Comparison of ENCODE assay signal across 9 mouse cellular contexts in the genomic region with DNA sequence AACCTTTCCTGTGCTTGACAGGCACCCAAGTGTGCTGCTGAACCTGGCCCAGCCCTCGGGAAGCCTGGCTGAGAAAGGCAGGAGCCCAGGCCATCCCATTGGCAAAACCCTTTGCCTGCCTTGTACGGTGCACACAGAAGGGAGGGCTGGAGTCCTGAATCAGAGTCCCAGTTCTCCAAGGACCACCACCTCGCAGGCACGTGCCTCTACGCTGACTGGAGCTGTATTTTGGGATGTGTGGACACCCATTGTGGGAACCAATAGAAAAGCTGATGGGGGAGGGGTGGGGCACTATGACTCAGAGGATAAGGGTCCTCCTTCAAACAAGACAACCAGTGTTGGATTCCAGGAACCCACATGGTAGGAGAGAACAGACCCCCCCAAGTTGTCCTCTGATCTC.
DNase-seq lines count a peak whose midpoint lies in the region; ATAC-seq and TF ChIP-seq lines count a peak whose summit lies in the region.
"Had no signal": no experiment of that assay in that cellular context is flagged by ENCODE, and none has a peak within 500 bp of the region (broad histone marks: within the 10 kb centered on the region; RNA-seq: fewer than 3 reads in every experiment).

No protein-coding gene starts in this region.

- no peaks in the 10 kb centered on the region for H3K27me3 ChIP-seq in embryonic facial prominence, embryonic 12.5 days
- H3K27me3 ChIP-seq in limb, embryonic 13.5 days: no peaks in the 10 kb centered on the region
- peaks cover 51% of the 10 kb centered on the region for H3K27me3 ChIP-seq in liver, embryonic 12.5 days (replicated peaks)
- H3K27me3 ChIP-seq: hindbrain, embryonic 15.5 days had no signal

- no peak overlapping the region for H3K4me2 ChIP-seq in embryonic facial prominence, embryonic 12.5 days (replicated peaks)
- H3K4me2 ChIP-seq in limb, embryonic 13.5 days (replicated peaks): no peak overlapping the region
- H3K4me2 ChIP-seq in liver, embryonic 12.5 days: no peak overlapping the region
- H3K4me2 ChIP-seq: hindbrain, embryonic 15.5 days had no signal

- peak overlapping the region; percentile 44; the same call in 1 of the 2 replicates for H3K27ac ChIP-seq in left cerebral cortex, adult 2 months
- H3K27ac ChIP-seq in embryonic facial prominence, embryonic 12.5 days: peak overlapping the region; percentile 100; the same call in 1 of the 2 replicates
- H3K27ac ChIP-seq in limb, embryonic 13.5 days: 0 out of 2 replicates have a peak overlapping the region, but pooled peaks have one; percentile 16
- no peak overlapping the region for H3K27ac ChIP-seq in liver, embryonic 12.5 days

- peaks cover 37% of the 10 kb centered on the region for H3K4me1 ChIP-seq in embryonic facial prominence, embryonic 12.5 days
- peaks cover 47% of the 10 kb centered on the region for H3K4me1 ChIP-seq in limb, embryonic 13.5 days
- peaks cover 28% of the 10 kb centered on the region for H3K4me1 ChIP-seq in liver, embryonic 12.5 days

- no peaks in the 10 kb centered on the region for H3K9me3 ChIP-seq in embryonic facial prominence, embryonic 12.5 days
- H3K9me3 ChIP-seq in limb, embryonic 13.5 days: no peaks in the 10 kb centered on the region
- H3K9me3 ChIP-seq in liver, embryonic 12.5 days (replicated peaks): no peaks in the 10 kb centered on the region
- H3K9me3 ChIP-seq: hindbrain, embryonic 15.5 days had no signal

- TF ChIP-seq CTCF in left cerebral cortex, adult 2 months (IDR thresholded peaks at IDR 0.05): no peak

- DNase-seq in heart, adult 11 months: peak; percentile 93
- no peak for DNase-seq in heart, postnatal 4 days
- no peak for DNase-seq in left cerebral cortex, adult 2 months (ENCODE audit: extremely low spot score in 1 of 2, low spot score in 2 of 2)
- DNase-seq in left cerebral cortex, adult 18-20 months (ENCODE audit: low spot score in 2 of 2): no peak
- no peak for DNase-seq in frontal cortex, postnatal 10 days (ENCODE audit: low spot score in 2 of 2)

- H3K9ac ChIP-seq in embryonic facial prominence, embryonic 12.5 days: no peak overlapping the region
- H3K9ac ChIP-seq in limb, embryonic 13.5 days: no peak overlapping the region
- no peak overlapping the region for H3K9ac ChIP-seq in liver, embryonic 12.5 days
- H3K9ac ChIP-seq: hindbrain, embryonic 15.5 days had no signal

- no peak for ATAC-seq in embryonic facial prominence, embryonic 12.5 days (ENCODE audit: insufficient number of reproducible peaks, insufficient read depth, low FRiP score, low TSS enrichment)
- ATAC-seq in limb, embryonic 13.5 days (ENCODE audit: low FRiP score, low read depth): no peak
- no peak for ATAC-seq in liver, embryonic 12.5 days

- H3K4me3 ChIP-seq in left cerebral cortex, adult 2 months: no peak overlapping the region
- no peak overlapping the region for H3K4me3 ChIP-seq in embryonic facial prominence, embryonic 12.5 days
- no peak overlapping the region for H3K4me3 ChIP-seq in limb, embryonic 13.5 days
- no peak overlapping the region for H3K4me3 ChIP-seq in liver, embryonic 12.5 days
- H3K4me3 ChIP-seq: hindbrain, embryonic 15.5 days had no signal

- intact Hi-C loops in left cerebral cortex, adult 2 months (cut with DNase I): no loop called here

- H3K36me3 ChIP-seq in embryonic facial prominence, embryonic 12.5 days: no peaks in the 10 kb centered on the region
- H3K36me3 ChIP-seq in limb, embryonic 13.5 days: no peaks in the 10 kb centered on the region
- no peaks in the 10 kb centered on the region for H3K36me3 ChIP-seq in liver, embryonic 12.5 days
- H3K36me3 ChIP-seq: hindbrain, embryonic 15.5 days had no signal

- WGBS in embryonic facial prominence, embryonic 12.5 days: 70% methylated on average over 5 of the region's 5 CpGs
- WGBS in limb, embryonic 13.5 days: 76% methylated on average over 5 of the region's 5 CpGs
- 69% methylated on average over 5 of the region's 5 CpGs for WGBS in liver, embryonic 12.5 days (ENCODE audit: insufficient replicate concordance)
